Comparison of ENCODE assay signal across 25 mouse cellular contexts in genomic region chr3:100530919-100531318, GRCm38 (mm10).
"Had no signal": no experiment of that assay in that cellular context is flagged by ENCODE, and none has a peak within 500 bp of the region (broad histone marks: within the 10 kb centered on the region; RNA-seq: fewer than 3 reads in every experiment).

No protein-coding gene starts in this region.

- H3K9me3 ChIP-seq: heart, embryonic 13.5 days; heart, embryonic 15.5 days; hindbrain, embryonic 13.5 days; hindbrain, embryonic 15.5 days; intestine, embryonic 15.5 days; kidney, embryonic 15.5 days; limb, embryonic 12.5 days; liver, embryonic 12.5 days had no signal

- H3K4me2 ChIP-seq: heart, embryonic 11.5 days; heart, embryonic 13.5 days; heart, embryonic 15.5 days; hindbrain, embryonic 13.5 days; hindbrain, embryonic 15.5 days; intestine, embryonic 15.5 days; kidney, embryonic 15.5 days; limb, embryonic 12.5 days; liver, embryonic 12.5 days had no signal

- H3K36me3 ChIP-seq: heart, embryonic 13.5 days; heart, embryonic 15.5 days; hindbrain, embryonic 13.5 days; hindbrain, embryonic 15.5 days; intestine, embryonic 15.5 days; kidney, embryonic 15.5 days; limb, embryonic 12.5 days; liver, embryonic 12.5 days had no signal

- H3K4me3 ChIP-seq: heart, adult 2 months; heart, embryonic 13.5 days; heart, embryonic 15.5 days; hindbrain, embryonic 13.5 days; hindbrain, embryonic 15.5 days; intestine, embryonic 15.5 days; kidney, embryonic 15.5 days; limb, embryonic 12.5 days; liver, embryonic 12.5 days had no signal

- ATAC-seq: inflammation-experienced regulatory T-cells, adult 6 months; intestine, embryonic 15.5 days; intestine, postnatal 0 days; liver, embryonic 12.5 days had no signal

- H3K4me1 ChIP-seq: heart, embryonic 13.5 days; heart, embryonic 15.5 days; hindbrain, embryonic 13.5 days; hindbrain, embryonic 15.5 days; kidney, embryonic 15.5 days; limb, embryonic 12.5 days had no signal

- H3K27ac ChIP-seq: heart, adult 2 months; heart, embryonic 13.5 days; heart, embryonic 15.5 days; hindbrain, embryonic 13.5 days; hindbrain, embryonic 15.5 days; intestine, embryonic 15.5 days; kidney, embryonic 15.5 days; kidney, postnatal 0 days; limb, embryonic 12.5 days; liver, embryonic 12.5 days; liver, embryonic 14.5 days had no signal

- H3K27me3 ChIP-seq: heart, embryonic 13.5 days; heart, embryonic 15.5 days; hindbrain, embryonic 13.5 days; hindbrain, embryonic 15.5 days; intestine, embryonic 15.5 days; kidney, embryonic 15.5 days; limb, embryonic 12.5 days had no signal

- DNase-seq: gastrocnemius, postnatal 14 days; gastrocnemius, postnatal 36 days; heart, adult 2 months; heart, postnatal 14 days; heart, postnatal 36 days; kidney, adult 18-20 months; kidney, adult 9 months; kidney, postnatal 14 days; kidney, postnatal 36 days; layer of hippocampus, postnatal 36 days; left cerebral cortex, postnatal 4 days; liver had no signal

- H3K9ac ChIP-seq: heart, embryonic 13.5 days; heart, embryonic 15.5 days; hindbrain, embryonic 13.5 days; hindbrain, embryonic 15.5 days; intestine, embryonic 15.5 days; kidney, embryonic 15.5 days; limb, embryonic 12.5 days; liver, embryonic 12.5 days; liver, embryonic 14.5 days had no signal
